Comparison of ENCODE assay signal across 18 mouse cellular contexts in genomic region chr10:69751416-69751815, GRCm38 (mm10).
DNase-seq lines count a peak whose midpoint lies in the region; ATAC-seq lines count a peak whose summit lies in the region.
"Had no signal": no experiment of that assay in that cellular context is flagged by ENCODE, and none has a peak within 500 bp of the region (broad histone marks: within the 10 kb centered on the region; RNA-seq: fewer than 3 reads in every experiment).

No protein-coding gene starts in this region.

- H3K4me1 ChIP-seq in midbrain, embryonic 13.5 days (replicated peaks) = peaks cover 34% of the 10 kb centered on the region
- H3K4me1 ChIP-seq in midbrain, embryonic 11.5 days (ENCODE audit: control insufficient read depth, insufficient read depth, low read length) = peaks cover 5% of the 10 kb centered on the region; the same call in 1 of the 2 replicates
- H3K4me1 ChIP-seq in heart, embryonic 10.5 days = peaks cover 4% of the 10 kb centered on the region; the same call in 1 of the 2 replicates
- H3K4me1 ChIP-seq: liver, embryonic 13.5 days; megakaryocyte, embryonic 14.5 days; stomach, embryonic 15.5 days had no signal

- H3K36me3 ChIP-seq in midbrain, embryonic 13.5 days = no peaks in the 10 kb centered on the region
- H3K36me3 ChIP-seq in midbrain, embryonic 11.5 days (ENCODE audit: control insufficient read depth, insufficient read depth, low read length) = no peaks in the 10 kb centered on the region
- H3K36me3 ChIP-seq in heart, embryonic 10.5 days = no peaks in the 10 kb centered on the region
- H3K36me3 ChIP-seq: liver, embryonic 13.5 days; stomach, embryonic 15.5 days had no signal

- H3K27me3 ChIP-seq in midbrain, embryonic 13.5 days = no peaks in the 10 kb centered on the region
- H3K27me3 ChIP-seq in midbrain, embryonic 11.5 days (ENCODE audit: control insufficient read depth, insufficient read depth, low read length) = no peaks in the 10 kb centered on the region
- H3K27me3 ChIP-seq in heart, embryonic 10.5 days (ENCODE audit: insufficient read depth, poor library complexity, severe bottlenecking) = no peaks in the 10 kb centered on the region
- H3K27me3 ChIP-seq: liver, embryonic 13.5 days; megakaryocyte, embryonic 14.5 days; stomach, embryonic 15.5 days had no signal

- peak overlapping the region; percentile 75 for H3K27ac ChIP-seq in midbrain, embryonic 13.5 days
- H3K27ac ChIP-seq in midbrain, embryonic 11.5 days (ENCODE audit: low read depth, low read length) = no peak overlapping the region
- H3K27ac ChIP-seq in heart, embryonic 10.5 days = no peak overlapping the region
- H3K27ac ChIP-seq: liver, embryonic 13.5 days; stomach, embryonic 15.5 days had no signal

- H3K4me2 ChIP-seq in midbrain, embryonic 13.5 days (replicated peaks) = no peak overlapping the region
- no peak overlapping the region for H3K4me2 ChIP-seq in midbrain, embryonic 11.5 days
- H3K4me2 ChIP-seq: liver, embryonic 13.5 days; stomach, embryonic 15.5 days had no signal

- ATAC-seq in midbrain, embryonic 13.5 days = peak; percentile 71
- ATAC-seq in midbrain, embryonic 11.5 days (ENCODE audit: low FRiP score) = no peak

- WGBS in midbrain, embryonic 13.5 days = 43% methylated on average over 7 of the region's 7 CpGs
- WGBS in midbrain, embryonic 11.5 days = 58% methylated on average over 7 of the region's 7 CpGs
- 52% methylated on average over 7 of the region's 7 CpGs for WGBS in heart, embryonic 10.5 days

- DNase-seq in embryo, embryonic 10 days (ENCODE audit: low spot score) = peak; percentile 29
- DNase-seq in embryo, embryonic 11 days = no peak
- DNase-seq in midbrain, embryonic 11.5 days (ENCODE audit: low spot score, missing footprints) = no peak
- DNase-seq in mesoderm, embryonic 11.5 days (ENCODE audit: low read depth, low spot score) = peak; percentile 34
- no peak for DNase-seq in spleen, postnatal 4 days (ENCODE audit: low spot score in 2 of 2)
- no peak for DNase-seq in heart, postnatal 4 days
- no peak for DNase-seq in heart, embryonic 10.5 days (ENCODE audit: low spot score)
- DNase-seq: cerebellum, adult 18-20 months; gastrocnemius, postnatal 10 days; kidney, adult 18-20 months; kidney, postnatal 36 days; layer of hippocampus, postnatal 36 days; liver, embryonic 13.5 days; retina, postnatal 1 day; thymus, postnatal 14 days had no signal

- H3K9me3 ChIP-seq in midbrain, embryonic 13.5 days = no peaks in the 10 kb centered on the region
- H3K9me3 ChIP-seq in midbrain, embryonic 11.5 days (ENCODE audit: control insufficient read depth, low read length) = no peaks in the 10 kb centered on the region
- H3K9me3 ChIP-seq in heart, embryonic 10.5 days = no peaks in the 10 kb centered on the region
- H3K9me3 ChIP-seq: liver, embryonic 13.5 days; stomach, embryonic 15.5 days had no signal

- no peak overlapping the region for H3K9ac ChIP-seq in midbrain, embryonic 13.5 days (replicated peaks)
- no peak overlapping the region for H3K9ac ChIP-seq in midbrain, embryonic 11.5 days (ENCODE audit: low read length)
- H3K9ac ChIP-seq: liver, embryonic 13.5 days; stomach, embryonic 15.5 days had no signal

- H3K4me3 ChIP-seq in midbrain, embryonic 13.5 days (replicated peaks) = no peak overlapping the region
- no peak overlapping the region for H3K4me3 ChIP-seq in midbrain, embryonic 11.5 days (ENCODE audit: low read depth, low read length)
- no peak overlapping the region for H3K4me3 ChIP-seq in heart, embryonic 10.5 days
- H3K4me3 ChIP-seq: liver, embryonic 13.5 days; megakaryocyte, embryonic 14.5 days; stomach, embryonic 15.5 days had no signal

Comparison
In these comparisons a context has a peak if more than half of its experiments do, and no peak if none do; other contexts are left out.
1. DNase-seq: peak in embryo, embryonic 10 days (single experiment) and mesoderm, embryonic 11.5 days (single experiment); none in embryo, embryonic 11 days (single experiment), midbrain, embryonic 11.5 days (single experiment), spleen, postnatal 4 days (0 of 2), heart, postnatal 4 days (single experiment) and heart, embryonic 10.5 days (single experiment).